Mouse (Mus musculus) left cerebral cortex, adult 2 months (tissue): ENCODE measurements around the gene Ring1. TPM values are rescaled to one million over a fixed set of nuclear protein-coding genes. Genes with fewer than 3 reads are reported as not detected.
"Not testable (repeated sequence)": the region's sequence is repeated elsewhere in the genome, so short reads cannot be mapped to it uniquely, and the experiment has no call there.

ENCODE experiments used
- DNase-seq, 2 experiments: peaks; one replicate each; pipeline ENCODE4 v3.0.0; 2021 to 2022; ENCODE audit warnings: low spot score in 2 of 2, mixed read lengths in 1 of 2; ENCODE audit errors: extremely low spot score in 1 of 2
- H3K27ac ChIP-seq: fragments of 200-600 bp; 2 replicates; pipeline ENCODE4 v1.8.1; 2022
- H3K4me3 ChIP-seq: fragments of 200-600 bp; 2 replicates; pipeline ENCODE4 v1.8.1; 2022
- CTCF ChIP-seq: fragments of 200-600 bp; IDR thresholded peaks from 2 replicates; pipeline ENCODE4 v1.8.1; 2022; ENCODE audit warnings: antibody characterized with exemption, mild to moderate bottlenecking, moderate library complexity
- intact Hi-C: fragments of 180-260 bp; cut with DNase I; formaldehyde crosslinking; loops from one replicate; pipeline ENCODE4 v1.15.1; 2025
- microRNA-seq, 2 experiments: library from miRNA; unstranded; fragments of <30 nt; microRNA quantifications; one replicate each; pipeline ENCODE4 v1.2.0; 2021
- total RNA-seq, 2 experiments: library from RNA; stranded (reverse); gene quantifications; 2 replicates each; pipeline ENCODE4 v1.2.3; 2021

Gene Ring1
- total RNA-seq, 2 experiments from 2014 or later: 34.8 to 44.9 TPM

GRCm38 (mm10) chr17:33981192-33981909 is 43.1 kb downstream of the Ring1 start:
- H3K27ac ChIP-seq: peak overlapping the region; percentile 82
- intact Hi-C loops: not testable (repeated sequence)
- peak; percentile 37 for TF ChIP-seq CTCF
- peak overlapping the region; percentile 51 for H3K4me3 ChIP-seq
- DNase-seq: peak; percentile 81 to 86

- DNase-seq: no peak
- Histone ChIP-seq H3K4me3 (no peak overlapping the region), H3K27ac (peak overlapping the region; percentile 67; the same call in 1 of the 2 replicates)
- TF ChIP-seq CTCF: no peak
- intact Hi-C loops: no loop called here
Observed at GRCm38 (mm10) chr17:33980181-33981035, 44.1 kb downstream of the Ring1 start.

GRCm38 (mm10) chr17:33979512-33980050 is 44.9 kb downstream of the Ring1 start:
- Histone ChIP-seq H3K4me3 (no peak overlapping the region), H3K27ac (no peak overlapping the region)
- DNase-seq: no peak
- TF ChIP-seq CTCF: no peak
- intact Hi-C loops: no loop called here

- TF ChIP-seq CTCF: no peak
- intact Hi-C loops: no loop called here
- Histone ChIP-seq H3K27ac (no peak overlapping the region), H3K4me3 (peak overlapping the region; percentile 41)
- DNase-seq: no peak
Observed at GRCm38 (mm10) chr17:33978631-33979031, 45.8 kb downstream of the Ring1 start.

GRCm38 (mm10) chr17:33977861-33978557 is 46.5 kb downstream of the Ring1 start:
- no peak overlapping the region for H3K27ac ChIP-seq
- intact Hi-C loops: no loop called here
- TF ChIP-seq CTCF: no peak

GRCm38 (mm10) chr17:33973572-33973971 is 50.9 kb downstream of the Ring1 start:
- no peak for TF ChIP-seq CTCF
- intact Hi-C loops: no loop called here
- Histone ChIP-seq H3K4me3 (no peak overlapping the region), H3K27ac (no peak overlapping the region)
- DNase-seq: no peak

More at GRCm38 (mm10) chr17:33977861-33978557, 46.5 kb downstream of the Ring1 start:
- H3K4me3 ChIP-seq: peak overlapping the region; percentile 41
- DNase-seq: no peak

GRCm38 (mm10) chr17:33972691-33973090 is 51.8 kb downstream of the Ring1 start:
- H3K27ac ChIP-seq: no peak overlapping the region
- no peak for DNase-seq
- no peak for TF ChIP-seq CTCF
- intact Hi-C loops: no loop called here
- H3K4me3 ChIP-seq: no peak overlapping the region

Small RNAs within 50 kb of the gene (microRNA-seq; reads per million reads assigned to microRNA genes)
- gene Mir219a-1 (0 to 0.24 reads per million in 2 experiments), gene Mir219c (0 reads per million in 2 experiments)

Other genes starting within 250 kb of the Ring1 start
- 1 to 10 TPM; 3.4 to 4.3 TPM for gene Angptl4, start 242.8 kb downstream of the Ring1 start, total RNA-seq
- gene Kank3, start 214.2 kb downstream of the Ring1 start, total RNA-seq: 10 to 100 TPM; 32.3 to 38.7 TPM
- 100 to 1,000 TPM; 600 to 661 TPM for gene Rps28, start 200.1 kb downstream of the Ring1 start, total RNA-seq
- gene Ndufa7, start 200.1 kb downstream of the Ring1 start, total RNA-seq: 100 to 1,000 TPM; 190 to 211 TPM
- 10 to 100 TPM; 19.8 to 26.8 TPM for gene Cd320, start 181.6 kb downstream of the Ring1 start, total RNA-seq
- not detected for gene Gm7029, start 150.8 kb downstream of the Ring1 start, total RNA-seq
- 1 to 10 TPM; 2.2 to 3.1 TPM for gene Kifc1, start 134.0 kb downstream of the Ring1 start, total RNA-seq
- not detected for gene Platr17, start 119.5 kb downstream of the Ring1 start, total RNA-seq
- gene Daxx, start 115.3 kb downstream of the Ring1 start, total RNA-seq: 10 to 100 TPM; 25.5 to 27.7 TPM
- 10 to 100 TPM; 41.3 to 44.2 TPM for gene Tapbp, start 108.8 kb downstream of the Ring1 start, total RNA-seq
- gene Zbtb22, start 108.8 kb downstream of the Ring1 start, total RNA-seq: 10 to 100 TPM; 35.8 to 36.0 TPM
- gene Rgl2, start 95.1 kb downstream of the Ring1 start, total RNA-seq: 10 to 100 TPM; 63.4 to 74.3 TPM
- gene Pfdn6, start 84.3 kb downstream of the Ring1 start, total RNA-seq: 10 to 100 TPM; 93.0 to 97.6 TPM
- gene Wdr46, start 84.0 kb downstream of the Ring1 start, total RNA-seq: 10 to 100 TPM; 14.7 to 18.4 TPM
- gene B3galt4, start 73.2 kb downstream of the Ring1 start, total RNA-seq: 1 to 10 TPM; 6.3 to 6.5 TPM
- gene Vps52, start 68.9 kb downstream of the Ring1 start, total RNA-seq: 10 to 100 TPM; 74.6 to 82.7 TPM
- gene Rps18, start 68.7 kb downstream of the Ring1 start, total RNA-seq: 100 to 1,000 TPM; 311 to 327 TPM
- gene H2-K1, start 24.3 kb downstream of the Ring1 start, total RNA-seq: 10 to 100 TPM; 19.7 to 23.5 TPM
- gene H2-Ke6, start 3.4 kb upstream of the Ring1 start, total RNA-seq: 10 to 100 TPM; 34.4 to 41.2 TPM
- gene Slc39a7, start 7.0 kb upstream of the Ring1 start, total RNA-seq: 100 to 1,000 TPM in 1 of 2 experiments, 10 to 100 TPM in 1; 98.6 to 104 TPM
- 10 to 100 TPM; 84.7 to 86.2 TPM for gene Rxrb, start 7.1 kb upstream of the Ring1 start, total RNA-seq
- 10 to 100 TPM; 11.3 to 15.2 TPM for gene Col11a2, start 14.8 kb upstream of the Ring1 start, total RNA-seq
- under 1 TPM in 1 of 2 experiments, not detected in 1; 0.47 TPM for gene H2-Oa, start 67.7 kb upstream of the Ring1 start, total RNA-seq
- 10 to 100 TPM; 23.3 to 28.2 TPM for gene H2-DMa, start 94.9 kb upstream of the Ring1 start, total RNA-seq
- gene Brd2, start 98.0 kb upstream of the Ring1 start, total RNA-seq: 100 to 1,000 TPM; 177 to 179 TPM
- gene H2-DMb2, start 118.6 kb upstream of the Ring1 start, total RNA-seq: under 1 TPM; 0.56 to 0.59 TPM
- 1 to 10 TPM; 1.1 to 1.7 TPM for gene H2-DMb1, start 128.4 kb upstream of the Ring1 start, total RNA-seq
- gene Tap1, start 162.9 kb upstream of the Ring1 start, total RNA-seq: 1 to 10 TPM; 2.1 to 3.4 TPM
- 1 to 10 TPM; 1.1 to 2.0 TPM for gene Psmb9, start 163.1 kb upstream of the Ring1 start, total RNA-seq
- gene Psmb8, start 173.0 kb upstream of the Ring1 start, total RNA-seq: 1 to 10 TPM; 2.0 to 3.2 TPM
- 1 to 10 TPM; 7.0 to 7.8 TPM for gene Tap2, start 178.8 kb upstream of the Ring1 start, total RNA-seq
- under 1 TPM; 0.16 to 0.18 TPM for gene H2-Ob, start 214.2 kb upstream of the Ring1 start, total RNA-seq
- gene H2-Ab1, start 233.0 kb upstream of the Ring1 start, total RNA-seq: 1 to 10 TPM; 1.3 to 3.1 TPM